Mouse (Mus musculus): ENCODE data around the gene Usp19. TPM values are rescaled to one million over a fixed set of nuclear protein-coding genes. Genes with fewer than 3 reads are reported as not detected.

The Usp19 gene
- polyA plus RNA-seq (2015; fragmentation: Nextera tagmentation; extraction: Ambion mirVana), result 51.4 and 55.9 TPM in 2 replicates

DNA sequence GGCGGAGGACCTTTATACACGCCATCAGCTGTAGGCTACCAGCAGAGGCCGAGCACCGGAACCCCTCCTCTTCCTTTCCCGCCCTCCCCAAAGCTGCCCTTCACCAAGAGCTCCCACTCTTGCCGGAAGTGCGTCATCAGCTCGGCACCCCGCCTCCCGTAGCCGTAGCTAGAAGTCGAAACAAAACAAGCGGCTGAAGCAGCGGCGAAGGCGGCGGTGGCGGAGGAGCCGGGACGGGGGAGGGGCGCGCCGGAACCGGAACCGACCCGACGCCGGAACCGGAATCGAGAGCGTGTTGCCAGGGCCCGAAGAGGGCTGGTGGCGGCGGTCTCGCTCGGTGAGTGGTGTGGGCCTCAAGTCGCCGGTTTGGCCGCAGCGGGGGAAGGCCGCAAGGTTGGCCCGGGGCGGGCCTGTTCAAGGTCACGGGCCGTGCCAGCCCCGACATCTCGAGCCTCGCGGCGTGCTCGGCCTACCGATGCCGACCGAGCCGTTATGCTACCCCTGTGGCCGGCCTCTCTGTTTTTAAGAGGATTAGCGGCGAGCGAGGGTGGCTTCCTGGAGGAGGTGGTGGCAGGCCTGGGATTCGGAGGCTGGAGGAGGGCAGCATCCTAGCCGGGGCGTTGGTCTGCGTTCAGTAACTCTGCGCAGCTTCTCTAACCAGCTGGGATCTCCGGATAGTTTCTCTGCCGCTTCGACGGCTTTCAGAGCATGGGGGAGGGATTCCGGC, at the start of gene Usp19:
TSS of gene Usp19 (plus strand) at position 44 of the 727 bp plus-strand sequence.
- peak within 1 kb of the TSS; percentile 99 for H3K9ac ChIP-seq
- H3K4me2 ChIP-seq, result peak within 1 kb of the TSS; percentile 95
- peaks cover 20% of the 10 kb centered on the region for H3K4me1 ChIP-seq
- peak within 1 kb of the TSS; percentile 98 for H3K27ac ChIP-seq (replicated peaks)
- H3K9me3 ChIP-seq, result no peaks in the 10 kb centered on the region
- peaks cover 85% of the 10 kb centered on the region for H3K36me3 ChIP-seq
- WGBS, result under 1% methylated on average over 69 of the region's 69 CpGs
- peak within 1 kb of the TSS; percentile 97 for H3K4me3 ChIP-seq
- no peaks in the 10 kb centered on the region for H3K27me3 ChIP-seq (replicated peaks)
- peak; percentile 85 for ATAC-seq (ENCODE audit: extremely low read depth, insufficient number of reproducible peaks, low FRiP score, low TSS enrichment)

DNA sequence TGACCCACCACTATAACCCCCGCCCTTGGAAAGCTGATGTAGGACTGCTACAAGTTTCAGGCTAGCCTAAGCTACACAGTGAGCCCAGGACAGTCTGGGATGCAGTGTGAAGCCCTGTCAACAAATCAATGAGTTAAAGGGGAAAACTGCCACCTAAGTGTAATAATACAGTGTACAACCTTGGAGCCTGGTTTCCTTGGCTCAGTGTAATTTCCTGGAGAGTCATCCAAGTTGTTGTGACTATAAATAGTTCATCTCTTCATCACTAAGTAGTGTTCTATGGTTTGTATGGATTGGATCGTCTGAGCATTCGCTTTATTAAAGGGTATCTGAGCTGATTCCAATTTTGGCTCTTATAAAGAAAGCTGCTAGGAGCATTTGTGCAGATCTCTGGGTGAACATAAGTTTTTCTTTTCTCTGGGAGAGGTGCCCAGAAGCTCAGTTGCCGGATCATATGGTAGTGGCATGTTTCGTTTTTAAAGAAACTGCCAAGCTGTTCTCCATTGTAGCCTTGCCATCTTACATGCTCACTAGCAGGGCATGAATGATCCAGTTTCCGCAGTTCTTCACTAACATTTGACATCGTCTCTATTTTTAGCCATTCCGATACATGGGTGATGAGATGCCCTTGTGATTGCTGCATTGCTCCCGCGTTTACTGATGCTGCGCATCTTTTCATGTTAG, 49.0 kb upstream of the Usp19 start:
- Histone ChIP-seq H3K4me1 (peaks cover 42% of the 10 kb centered on the region), H3K4me2 (peak overlapping the region; percentile 42; the same call in 1 of the 2 replicates), H3K9ac (no peak overlapping the region), H3K9me3 (no peaks in the 10 kb centered on the region), H3K27ac (replicated peaks) (peak overlapping the region; percentile 21), H3K36me3 (no peaks in the 10 kb centered on the region), H3K4me3 (no peak overlapping the region), H3K27me3 (replicated peaks) (no peaks in the 10 kb centered on the region)
- 54% methylated on average over 11 of the region's 11 CpGs for WGBS
- ATAC-seq (ENCODE audit: extremely low read depth, insufficient number of reproducible peaks, low FRiP score, low TSS enrichment), result no peak

DNA sequence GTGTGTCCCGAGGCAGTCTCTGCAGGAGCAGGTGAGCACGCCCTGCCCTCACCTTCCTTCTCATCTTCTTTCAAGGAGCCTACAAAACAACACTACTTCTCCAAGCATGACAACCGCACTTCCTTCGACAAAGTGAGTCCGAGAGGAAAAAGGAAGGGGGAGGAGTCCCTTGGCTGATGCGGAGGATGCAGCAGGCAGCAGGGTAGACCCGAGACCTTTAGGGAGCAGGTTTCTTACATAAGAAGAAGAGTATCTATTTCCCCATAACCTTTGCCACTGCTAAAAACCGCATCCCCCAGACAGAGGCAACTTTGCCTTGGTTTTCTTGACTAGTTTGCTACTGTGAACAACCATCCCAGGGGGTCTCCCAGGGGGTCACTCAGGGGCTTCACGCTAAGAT, 45.3 kb upstream of the Usp19 start:
- Histone ChIP-seq H3K9ac (no peak overlapping the region), H3K36me3 (peaks cover 26% of the 10 kb centered on the region), H3K4me2 (no peak overlapping the region), H3K9me3 (no peaks in the 10 kb centered on the region), H3K4me3 (no peak overlapping the region), H3K27ac (replicated peaks) (no peak overlapping the region), H3K27me3 (replicated peaks) (no peaks in the 10 kb centered on the region), H3K4me1 (peaks cover 52% of the 10 kb centered on the region)
- 65% methylated on average over 9 of the region's 9 CpGs for WGBS
- ATAC-seq (ENCODE audit: extremely low read depth, insufficient number of reproducible peaks, low FRiP score, low TSS enrichment), result no peak

DNA sequence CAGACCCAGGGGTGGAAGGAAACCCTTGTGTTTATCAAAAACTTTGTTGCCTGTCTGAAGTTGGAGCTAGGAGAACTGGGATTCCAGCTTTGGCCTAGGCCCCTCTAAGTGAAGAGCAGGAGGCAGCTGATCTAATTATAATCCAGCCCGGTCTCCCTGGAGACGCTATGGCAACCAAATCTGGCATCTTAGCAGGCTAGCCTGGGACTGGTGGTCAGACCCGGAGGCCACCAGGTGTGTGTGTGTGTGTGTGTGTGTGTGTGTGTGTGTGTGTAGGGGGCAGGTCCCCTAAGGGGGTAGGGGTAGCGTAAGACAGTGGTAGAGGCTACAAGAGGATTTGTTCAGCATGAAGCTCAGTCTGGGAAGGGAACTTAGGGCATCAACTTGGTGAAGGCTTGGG, 40.5 kb upstream of the Usp19 start:
- 29% methylated on average over 4 of the region's 4 CpGs for WGBS
- peak overlapping the region; percentile 71 for H3K4me3 ChIP-seq
- ATAC-seq (ENCODE audit: extremely low read depth, insufficient number of reproducible peaks, low FRiP score, low TSS enrichment), result 0 out of 2 replicates have a peak, but pooled peaks have one; percentile 12

DNA sequence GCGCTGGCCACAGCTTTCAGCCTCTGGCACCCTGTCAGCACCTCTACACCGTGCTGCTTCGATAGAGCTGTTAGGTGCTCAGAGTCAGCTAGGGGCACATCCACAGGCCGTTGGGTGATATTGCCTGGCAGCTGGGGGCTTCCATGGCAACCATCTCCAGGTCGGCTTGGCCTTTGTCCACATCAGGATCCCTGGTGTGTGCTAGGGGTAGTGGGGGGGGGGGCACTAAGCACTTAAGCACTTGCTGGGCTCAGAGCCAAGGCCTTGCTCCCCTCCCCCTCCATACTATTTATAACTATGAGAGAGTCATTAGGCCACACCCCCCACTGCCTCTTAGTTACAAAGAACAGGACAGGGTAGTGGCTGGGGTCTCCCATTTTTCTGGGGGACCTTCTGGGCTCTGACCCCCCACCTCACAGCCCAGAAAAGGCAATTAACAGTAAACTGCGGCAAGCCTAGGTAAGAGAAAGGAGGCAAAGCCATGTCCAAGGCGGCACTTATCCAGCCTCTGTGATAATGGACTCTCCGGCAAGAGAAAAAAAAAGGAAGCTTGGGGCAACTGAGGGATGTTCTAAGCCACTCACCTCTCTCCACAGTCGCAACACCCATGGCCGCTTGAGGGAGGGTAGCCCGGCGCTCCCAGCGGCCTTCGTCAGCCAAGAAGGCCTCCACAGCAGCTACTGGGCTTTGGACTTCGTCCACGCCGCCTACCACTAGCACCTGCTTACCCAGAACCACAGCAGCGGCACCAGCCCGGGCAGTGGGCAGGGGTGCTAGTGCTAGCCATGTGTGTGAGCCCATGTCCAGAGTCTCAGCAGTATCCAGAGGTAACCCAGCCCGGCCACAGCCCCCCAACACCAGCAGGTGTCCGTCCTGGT, 39.9 kb upstream of the Usp19 start:
- H3K27me3 ChIP-seq (replicated peaks), result no peaks in the 10 kb centered on the region
- H3K4me3 ChIP-seq, result peak overlapping the region; percentile 71
- H3K4me2 ChIP-seq, result peak overlapping the region; percentile 94
- WGBS, result 39% methylated on average over 21 of the region's 21 CpGs
- peak overlapping the region; percentile 98 for H3K27ac ChIP-seq (replicated peaks)
- no peaks in the 10 kb centered on the region for H3K9me3 ChIP-seq
- peak overlapping the region; percentile 89 for H3K9ac ChIP-seq
- peaks cover 26% of the 10 kb centered on the region for H3K36me3 ChIP-seq
- peak; percentile 48 for ATAC-seq (ENCODE audit: extremely low read depth, insufficient number of reproducible peaks, low FRiP score, low TSS enrichment)
- peaks cover 54% of the 10 kb centered on the region for H3K4me1 ChIP-seq

More for the DNA sequence above, 40.5 kb upstream of the Usp19 start:
- Histone ChIP-seq H3K27ac (replicated peaks) (peak overlapping the region; percentile 98), H3K4me2 (peak overlapping the region; percentile 94), H3K36me3 (peaks cover 26% of the 10 kb centered on the region), H3K9me3 (no peaks in the 10 kb centered on the region), H3K9ac (peak overlapping the region; percentile 78), H3K27me3 (replicated peaks) (no peaks in the 10 kb centered on the region), H3K4me1 (peaks cover 58% of the 10 kb centered on the region)

DNA sequence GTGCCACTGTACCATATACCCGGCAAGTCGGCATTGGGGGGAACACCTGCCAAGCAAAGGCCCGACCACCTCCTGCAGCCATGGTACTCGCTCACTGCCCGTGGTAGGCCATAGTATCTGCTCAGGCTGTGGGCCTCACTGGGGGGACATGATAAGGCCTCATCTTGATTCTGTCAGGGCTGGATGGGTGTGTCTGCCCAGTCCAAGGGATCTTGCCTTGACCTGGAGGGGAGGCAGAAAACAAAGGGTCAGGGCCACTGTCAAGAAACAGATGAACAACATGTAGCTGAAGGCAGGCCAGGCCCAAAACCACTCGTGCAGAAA, 39.3 kb upstream of the Usp19 start:
- H3K4me2 ChIP-seq, result peak overlapping the region; percentile 94
- 55% methylated on average over 6 of the region's 6 CpGs for WGBS
- peaks cover 48% of the 10 kb centered on the region for H3K4me1 ChIP-seq
- peak overlapping the region; percentile 71 for H3K4me3 ChIP-seq
- H3K9me3 ChIP-seq, result no peaks in the 10 kb centered on the region
- peak overlapping the region; percentile 98 for H3K27ac ChIP-seq (replicated peaks)
- peaks cover 26% of the 10 kb centered on the region for H3K36me3 ChIP-seq
- H3K27me3 ChIP-seq (replicated peaks), result no peaks in the 10 kb centered on the region
- no peak for ATAC-seq (ENCODE audit: extremely low read depth, insufficient number of reproducible peaks, low FRiP score, low TSS enrichment)
- peak overlapping the region; percentile 89 for H3K9ac ChIP-seq

DNA sequence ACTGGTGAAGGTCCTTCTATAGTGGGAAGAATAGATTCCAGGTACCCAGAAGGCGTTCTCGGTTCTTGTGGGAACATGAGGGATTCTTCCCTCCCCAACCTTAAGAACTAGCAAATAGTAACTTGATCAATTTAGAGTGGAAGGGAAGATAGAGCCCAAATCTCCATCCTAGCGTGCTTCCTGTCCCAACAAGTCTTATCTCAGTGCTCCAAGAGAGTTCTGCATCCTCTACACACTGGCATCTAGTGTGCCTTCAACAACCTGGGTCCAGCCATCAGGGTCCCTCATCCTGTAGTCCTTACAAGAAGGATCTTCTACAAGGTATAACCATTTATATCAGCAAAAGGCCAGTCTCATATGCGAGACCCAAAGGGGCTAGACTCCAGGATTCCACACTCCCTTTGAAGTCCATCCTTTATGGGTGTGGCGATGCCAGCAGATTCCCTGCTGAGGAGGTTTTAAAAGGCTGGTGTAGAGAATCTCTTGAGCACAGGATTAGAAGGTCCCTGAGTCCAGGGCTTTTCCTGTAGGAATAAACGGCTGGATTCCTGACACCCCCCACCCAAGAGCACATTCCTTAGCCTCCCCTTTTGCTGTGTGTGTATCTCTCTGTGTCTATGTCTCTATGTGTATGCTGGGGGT, 38.8 kb upstream of the Usp19 start:
- Histone ChIP-seq H3K9me3 (no peaks in the 10 kb centered on the region), H3K4me2 (peak overlapping the region; percentile 94), H3K9ac (peak overlapping the region; percentile 89), H3K27ac (replicated peaks) (peak overlapping the region; percentile 98), H3K36me3 (peaks cover 26% of the 10 kb centered on the region), H3K27me3 (replicated peaks) (no peaks in the 10 kb centered on the region), H3K4me1 (peaks cover 48% of the 10 kb centered on the region), H3K4me3 (peak overlapping the region; percentile 71)
- ATAC-seq (ENCODE audit: extremely low read depth, insufficient number of reproducible peaks, low FRiP score, low TSS enrichment), result no peak
- 38% methylated on average over 6 of the region's 6 CpGs for whole genome bisulfite sequencing

DNA sequence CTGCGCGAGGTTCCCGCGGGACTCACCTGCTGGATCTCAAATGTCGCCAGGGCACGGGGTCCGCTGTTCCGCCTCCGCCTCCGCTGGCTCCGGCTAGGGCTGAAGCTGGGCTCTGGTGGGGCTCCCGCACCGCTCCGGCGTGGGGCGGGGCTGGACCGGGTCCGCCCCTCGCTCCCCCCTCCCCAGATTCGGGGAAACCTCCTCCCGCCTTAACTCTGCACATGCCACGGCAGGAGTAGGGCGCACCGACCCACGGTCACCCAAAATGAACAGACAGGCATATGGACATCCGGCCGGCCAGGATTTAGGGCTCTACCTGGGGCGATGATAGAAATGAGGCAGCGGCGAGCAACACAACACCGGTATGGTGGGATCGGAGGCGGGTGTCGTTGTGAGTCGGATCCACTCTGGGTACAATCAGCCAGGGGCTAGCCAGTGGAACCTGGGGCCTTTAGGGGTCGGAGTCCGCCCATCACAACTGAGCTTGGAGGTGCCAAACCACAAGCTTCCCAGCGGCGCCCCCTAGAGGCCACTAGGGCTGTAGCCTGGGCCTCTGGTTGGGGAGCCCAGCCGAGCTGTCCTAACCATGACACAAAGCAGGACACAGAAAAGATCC, 38.0 kb upstream of the Usp19 start:
- Histone ChIP-seq H3K9ac (peak overlapping the region; percentile 89), H3K9me3 (no peaks in the 10 kb centered on the region), H3K27me3 (replicated peaks) (no peaks in the 10 kb centered on the region), H3K27ac (replicated peaks) (peak overlapping the region; percentile 98), H3K4me2 (peak overlapping the region; percentile 94), H3K4me3 (peak overlapping the region; percentile 71), H3K36me3 (peaks cover 23% of the 10 kb centered on the region), H3K4me1 (peaks cover 48% of the 10 kb centered on the region)
- ATAC-seq (ENCODE audit: extremely low read depth, insufficient number of reproducible peaks, low FRiP score, low TSS enrichment), result peak; percentile 73
- WGBS, result 1% methylated on average over 40 of the region's 40 CpGs

DNA sequence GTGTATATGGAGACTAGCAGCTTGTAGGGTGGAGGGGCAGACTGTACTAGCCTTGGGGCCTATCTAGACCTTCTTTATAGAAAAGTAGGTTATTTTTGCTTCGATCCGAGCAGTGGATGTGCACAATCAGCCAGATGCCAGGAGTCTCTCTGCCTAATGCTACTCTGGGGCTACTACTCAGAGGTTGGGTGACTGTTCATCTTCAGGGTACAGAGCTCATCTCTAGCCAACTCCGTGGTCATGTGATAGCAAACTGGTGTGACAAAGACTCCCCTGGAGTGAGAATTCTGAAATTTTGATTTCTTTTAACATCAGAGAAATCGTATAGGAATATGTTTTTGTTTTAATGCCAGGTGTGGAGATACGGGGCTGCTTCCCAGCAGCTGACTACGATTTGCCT, 37.5 kb upstream of the Usp19 start:
- H3K27me3 ChIP-seq (replicated peaks), result no peaks in the 10 kb centered on the region
- H3K4me2 ChIP-seq, result peak overlapping the region; percentile 94
- peaks cover 48% of the 10 kb centered on the region for H3K4me1 ChIP-seq
- peak overlapping the region; percentile 89 for H3K9ac ChIP-seq
- H3K9me3 ChIP-seq, result no peaks in the 10 kb centered on the region
- H3K4me3 ChIP-seq, result peak overlapping the region; percentile 71
- ATAC-seq (ENCODE audit: extremely low read depth, insufficient number of reproducible peaks, low FRiP score, low TSS enrichment), result no peak
- H3K36me3 ChIP-seq, result peaks cover 18% of the 10 kb centered on the region
- 39% methylated on average over 6 of the region's 6 CpGs for WGBS
- H3K27ac ChIP-seq (replicated peaks), result peak overlapping the region; percentile 98

DNA sequence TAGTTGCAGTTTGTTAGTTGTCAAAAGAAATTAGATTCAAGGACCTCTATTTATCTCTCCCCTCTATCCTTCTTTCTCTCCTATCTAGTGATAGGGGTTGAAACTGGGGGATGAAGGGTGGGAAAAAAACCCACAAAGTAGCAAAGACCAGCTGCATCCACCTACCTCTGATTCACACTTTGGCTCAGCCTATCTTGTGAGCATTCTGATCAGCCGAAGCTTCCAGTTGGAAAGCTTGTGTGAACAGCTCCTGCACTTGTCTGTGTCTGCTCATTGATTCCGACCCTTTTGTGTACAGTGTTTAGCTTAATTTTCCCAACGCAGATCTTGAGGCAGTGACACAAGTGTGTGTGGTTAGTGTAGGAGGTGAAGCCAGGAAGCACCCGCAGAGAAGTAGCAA, 36.9 kb upstream of the Usp19 start:
- peaks cover 12% of the 10 kb centered on the region for H3K36me3 ChIP-seq
- peak overlapping the region; percentile 98 for H3K27ac ChIP-seq (replicated peaks)
- no peaks in the 10 kb centered on the region for H3K27me3 ChIP-seq (replicated peaks)
- peaks cover 44% of the 10 kb centered on the region for H3K4me1 ChIP-seq
- no peak overlapping the region for H3K4me3 ChIP-seq
- peak overlapping the region; percentile 94 for H3K4me2 ChIP-seq
- no peaks in the 10 kb centered on the region for H3K9me3 ChIP-seq
- peak overlapping the region; percentile 89 for H3K9ac ChIP-seq
- ATAC-seq (ENCODE audit: extremely low read depth, insufficient number of reproducible peaks, low FRiP score, low TSS enrichment), result no peak
- WGBS, result 64% methylated on average over 4 of the region's 4 CpGs
